Mouse (Mus musculus): Measurements from ENCODE around the gene Csnka2ip.

GRCm38 (mm10) chr16:64584591-64584990, 17.6 kb downstream of the Csnka2ip start:
- no peak for TF ChIP-seq CTCF (IDR thresholded peaks at IDR 0.05; ENCODE audit: low read depth, low read length)
- TF ChIP-seq POLR2A (IDR thresholded peaks at IDR 0.05; ENCODE audit: borderline replicate concordance, low read depth, low read length) = no peak
